Mouse (Mus musculus) spleen, adult 2 months (tissue): Measurements from ENCODE around the gene Ssh2. TPM values are rescaled to one million over a fixed set of nuclear protein-coding genes. Genes with fewer than 3 reads are reported as not detected.
"Not testable (repeated sequence)": the region's sequence is repeated elsewhere in the genome, so short reads cannot be mapped to it uniquely, and the experiment has no call there.

ENCODE experiments used
- DNase-seq, 2 experiments: peaks; one replicate each; pipeline versions ENCODE4 v3.0.0 to v3.0.0-alpha.2; 2012 to 2021; ENCODE audit warnings: low spot score in 2 of 2, low read depth in 1 of 2
- H3K27ac ChIP-seq: fragments of 200-500 bp; 2 replicates; pipeline ENCODE4 v1.5.1; 2012; ENCODE audit warnings: low read length, inconsistent platforms; ENCODE audit not compliant: insufficient read depth
- H3K27me3 ChIP-seq: fragments of 200-500 bp; 2 replicates; pipeline ENCODE4 v1.6.1; 2012; ENCODE audit warnings: mild to moderate bottlenecking, moderate library complexity, low read length, inconsistent platforms; ENCODE audit not compliant: control insufficient read depth, insufficient read depth
- H3K36me3 ChIP-seq: fragments of 200-500 bp; 2 replicates; pipeline ENCODE4 v1.6.1; 2012; ENCODE audit warnings: mild to moderate bottlenecking, low read length, inconsistent platforms; ENCODE audit not compliant: control insufficient read depth, insufficient read depth
- H3K4me1 ChIP-seq: fragments of 200-500 bp; 2 replicates; pipeline ENCODE4 v1.6.1; 2011; ENCODE audit warnings: inconsistent platforms; ENCODE audit not compliant: control insufficient read depth, insufficient read depth, insufficient read length
- H3K4me3 ChIP-seq: fragments of 200-500 bp; 2 replicates; pipeline ENCODE4 v1.5.1; 2011; ENCODE audit warnings: mild to moderate bottlenecking, inconsistent platforms; ENCODE audit not compliant: insufficient read depth, insufficient read length; ENCODE audit errors: extremely low read depth
- CTCF ChIP-seq: fragments of 200-500 bp; IDR thresholded peaks from 2 replicates; pipeline ENCODE4 v1.5.1; 2011; ENCODE audit warnings: mild to moderate bottlenecking, inconsistent platforms; ENCODE audit not compliant: insufficient read depth, insufficient read length, insufficient replicate concordance; ENCODE audit errors: extremely low read depth
- POLR2A ChIP-seq: fragments of 200-500 bp; IDR thresholded peaks from 2 replicates; pipeline ENCODE4 v1.6.1; 2011; ENCODE audit warnings: low read depth, low read length, inconsistent platforms
- WGBS: fragments of 180-500 bp; shearing (Covaris S2); methylation state at CpG from one replicate; pipeline ENCODE4 v1.1.7; 2018; 5-methylcytosine and 5-hydroxymethylcytosine counted together
- polyA plus RNA-seq: library from polyadenylated mRNA; depleted of rRNA; stranded (reverse); fragments of >200 nt; gene quantifications from 2 replicates; pipeline ENCODE4 v1.2.3, GENCODE M21; 2012

Gene Ssh2
- polyA plus RNA-seq, 1 experiment: 21.2 TPM

- Histone ChIP-seq H3K27ac (no peak overlapping the region), H3K4me1 (peaks cover 3% of the 10 kb centered on the region; the same call in 1 of the 2 replicates), H3K36me3 (no peaks in the 10 kb centered on the region), H3K27me3 (no peaks in the 10 kb centered on the region), H3K4me3 (no peak overlapping the region)
- WGBS: 49% methylated on average over 2 of the region's 2 CpGs
- no peak for TF ChIP-seq CTCF
- no peak for TF ChIP-seq POLR2A
- no peak for DNase-seq
Observed at GRCm38 (mm10) chr11:77242912-77243311, 26.8 kb downstream of the Ssh2 start.

GRCm38 (mm10) chr11:77252826-77253225 lies 36.7 kb downstream of the Ssh2 start:
- Histone ChIP-seq H3K36me3 (no peaks in the 10 kb centered on the region), H3K27me3 (no peaks in the 10 kb centered on the region), H3K4me3 (no peak overlapping the region), H3K4me1 (no peaks in the 10 kb centered on the region), H3K27ac (no peak overlapping the region)
- no peak for DNase-seq
- 77% methylated on average over 2 of the region's 2 CpGs for WGBS
- TF ChIP-seq CTCF: no peak
- TF ChIP-seq POLR2A: no peak

DNA sequence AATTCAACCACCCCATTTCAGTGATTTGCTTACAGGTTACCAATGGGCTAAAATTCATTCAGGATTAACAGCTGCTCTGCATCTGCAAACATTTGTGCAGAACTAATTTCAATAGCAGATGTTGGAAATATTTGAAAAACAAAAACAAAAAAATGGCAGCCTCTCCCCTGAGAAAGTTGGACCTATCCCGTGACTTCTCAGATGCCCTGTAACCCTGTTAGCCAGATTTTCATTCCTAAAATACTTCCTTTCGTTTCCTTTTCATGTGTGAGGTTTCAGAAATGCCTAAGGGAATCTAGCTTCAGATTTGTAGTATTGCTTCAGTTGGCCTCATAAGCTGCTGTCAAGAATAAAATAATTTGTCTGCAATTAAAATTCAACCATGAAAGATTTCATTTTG lies 43.4 kb downstream of the Ssh2 start:
- Histone ChIP-seq H3K4me3 (no peak overlapping the region), H3K27ac (no peak overlapping the region)

GRCm38 (mm10) chr11:77267401-77267800 lies 51.3 kb downstream of the Ssh2 start:
- H3K4me3 ChIP-seq: no peak overlapping the region
- no peaks in the 10 kb centered on the region for H3K27me3 ChIP-seq
- no peak overlapping the region for H3K27ac ChIP-seq
- DNase-seq: no peak
- no peaks in the 10 kb centered on the region for H3K36me3 ChIP-seq
- TF ChIP-seq CTCF (no peak), POLR2A (no peak)
- WGBS: 91% methylated on average over 2 of the region's 2 CpGs
- H3K4me1 ChIP-seq: no peaks in the 10 kb centered on the region

More for the DNA sequence above, 43.4 kb downstream of the Ssh2 start:
- TF ChIP-seq CTCF: no peak
- no peak for TF ChIP-seq POLR2A
- Histone ChIP-seq H3K27me3 (no peaks in the 10 kb centered on the region), H3K36me3 (no peaks in the 10 kb centered on the region), H3K4me1 (no peaks in the 10 kb centered on the region)
- WGBS: 87% methylated on average over 2 of the region's 2 CpGs
- no peak for DNase-seq

DNA sequence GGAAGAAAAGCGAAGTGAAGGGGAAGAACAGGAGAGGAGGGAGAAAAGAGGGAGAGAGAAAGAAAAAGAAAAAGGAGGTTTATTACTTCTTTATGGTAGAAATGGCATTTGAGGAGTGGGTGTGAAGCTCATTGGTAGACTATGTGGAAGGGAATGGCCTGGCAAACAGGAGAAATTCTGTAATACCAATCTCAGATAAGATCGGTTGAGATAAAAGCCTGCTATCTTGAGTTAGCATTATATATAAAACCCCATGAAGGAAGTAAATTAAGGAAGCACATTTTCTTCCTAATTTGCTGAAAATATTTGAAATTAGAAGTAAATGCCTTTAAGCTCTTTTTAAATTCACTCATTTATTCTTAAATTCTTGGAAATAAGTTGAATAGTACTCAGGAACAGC lies 59.9 kb downstream of the Ssh2 start:
- no peak overlapping the region for H3K4me3 ChIP-seq
- no peaks in the 10 kb centered on the region for H3K36me3 ChIP-seq
- H3K27ac ChIP-seq: no peak overlapping the region
- no peak for DNase-seq
- no peaks in the 10 kb centered on the region for H3K27me3 ChIP-seq
- H3K4me1 ChIP-seq: no peaks in the 10 kb centered on the region
- TF ChIP-seq POLR2A (no peak), CTCF (no peak)
- WGBS: 67% methylated on average over 2 of the region's 2 CpGs

GRCm38 (mm10) chr11:77278538-77278937 lies 62.5 kb downstream of the Ssh2 start:
- not testable (repeated sequence) for H3K4me1 ChIP-seq, H3K4me3 ChIP-seq, H3K27me3 ChIP-seq, H3K36me3 ChIP-seq, H3K27ac ChIP-seq, DNase-seq
- 100% methylated on average over 1 of the region's 1 CpGs for WGBS

- WGBS: 94% methylated on average over 1 of the region's 1 CpGs
- Histone ChIP-seq H3K36me3 (no peaks in the 10 kb centered on the region), H3K4me3 (no peak overlapping the region), H3K27me3 (no peaks in the 10 kb centered on the region), H3K27ac (no peak overlapping the region), H3K4me1 (no peaks in the 10 kb centered on the region)
- no peak for DNase-seq
- TF ChIP-seq CTCF: no peak
- TF ChIP-seq POLR2A: no peak
Observed at GRCm38 (mm10) chr11:77280219-77280618, 64.1 kb downstream of the Ssh2 start.

DNA sequence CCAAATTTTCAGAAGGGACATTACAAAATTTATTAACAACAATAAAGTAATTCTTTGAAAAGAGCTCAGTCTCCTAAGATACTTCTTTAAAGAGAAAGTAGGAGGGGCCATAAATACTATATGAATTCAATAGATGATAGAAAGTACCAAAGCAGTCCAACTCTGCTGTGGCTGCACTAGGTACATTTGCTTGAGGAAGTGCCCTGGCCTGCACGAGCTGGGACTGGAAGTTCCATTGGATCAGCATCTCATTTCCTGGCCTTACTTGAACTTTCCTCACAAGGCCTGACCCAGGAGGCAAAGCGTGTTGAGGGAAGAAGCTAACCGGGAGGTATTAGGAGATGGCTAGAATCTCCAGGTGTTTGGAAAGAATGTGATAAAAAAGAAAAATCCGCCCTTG lies 75.4 kb downstream of the Ssh2 start:
- Histone ChIP-seq H3K4me1 (no peaks in the 10 kb centered on the region), H3K27me3 (no peaks in the 10 kb centered on the region), H3K36me3 (no peaks in the 10 kb centered on the region), H3K27ac (no peak overlapping the region), H3K4me3 (no peak overlapping the region)
- WGBS: 87% methylated on average over 4 of the region's 4 CpGs
- TF ChIP-seq CTCF (no peak), POLR2A (no peak)
- no peak for DNase-seq

- WGBS: 94% methylated on average over 11 of the region's 11 CpGs
- H3K4me1 ChIP-seq, H3K27ac ChIP-seq, H3K36me3 ChIP-seq, H3K4me3 ChIP-seq, H3K27me3 ChIP-seq, DNase-seq: not testable (repeated sequence)
Observed at GRCm38 (mm10) chr11:77293673-77294072, 77.6 kb downstream of the Ssh2 start.
